Mouse (Mus musculus): ENCODE results near the gene Pak1.
"Not testable (repeated sequence)": the region's sequence is repeated elsewhere in the genome, so short reads cannot be mapped to it uniquely, and the experiment has no call there.

Pak1 gene

DNA sequence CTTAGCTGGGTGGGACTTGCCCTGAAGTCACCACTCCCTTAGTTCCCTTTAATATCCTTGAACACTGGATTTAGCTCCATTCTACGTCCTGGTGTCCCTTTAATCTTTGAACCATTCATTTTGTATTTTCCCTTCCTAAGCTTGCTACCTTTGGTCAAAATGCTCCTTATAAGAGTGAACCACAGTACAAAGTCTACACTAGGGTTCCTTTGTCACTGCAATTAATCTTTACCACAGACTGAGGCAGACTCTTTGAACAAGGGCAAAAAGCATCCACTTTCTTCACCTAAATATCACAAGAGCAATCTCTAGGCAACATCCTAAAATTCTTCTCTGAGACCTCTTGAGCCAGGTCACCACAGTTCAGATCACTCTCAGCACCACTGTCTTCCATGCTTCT lies 8.1 kb upstream of the Pak1 start:
- no peak for DNase-seq

DNA sequence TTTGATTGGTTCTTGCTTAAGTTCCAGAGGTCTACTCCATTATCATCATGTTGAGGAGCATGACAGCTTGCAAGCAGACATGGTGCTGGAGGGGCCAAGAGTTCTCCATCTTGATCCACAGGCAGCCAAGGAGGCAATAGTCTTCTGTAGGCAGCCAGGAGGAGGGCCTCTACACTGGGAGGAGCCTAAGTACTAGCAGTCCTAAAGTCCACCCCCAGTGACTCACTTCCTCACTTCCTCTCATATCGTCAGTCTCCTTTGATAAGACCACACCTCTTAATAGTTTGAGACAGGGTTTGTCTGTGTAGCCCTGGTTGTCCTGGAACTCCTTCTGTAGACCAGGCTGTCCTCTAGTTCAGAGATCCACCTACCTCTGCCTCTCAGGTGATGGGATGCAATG lies 7.5 kb upstream of the Pak1 start:
- no peak for DNase-seq

DNA sequence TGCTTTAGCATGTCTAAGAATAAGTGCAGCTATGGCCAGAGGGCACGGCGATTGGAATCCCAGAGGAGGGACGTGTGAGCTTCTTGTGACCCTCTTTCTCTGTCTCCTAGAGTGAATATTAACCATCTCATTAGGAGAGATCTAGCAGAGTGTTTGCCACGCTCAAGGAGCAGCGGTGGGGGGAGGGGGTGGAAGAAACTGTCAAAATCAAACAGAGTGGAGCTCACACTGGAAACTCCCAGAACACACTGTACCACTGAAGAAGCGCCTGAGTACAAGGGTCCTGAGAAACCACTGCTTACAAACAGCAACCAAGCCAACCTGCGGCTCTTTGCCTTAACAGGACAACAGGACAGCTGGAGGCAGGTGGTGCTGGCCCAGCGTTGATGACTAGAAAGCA lies 6.8 kb upstream of the Pak1 start:
- DNase-seq: no peak

DNA sequence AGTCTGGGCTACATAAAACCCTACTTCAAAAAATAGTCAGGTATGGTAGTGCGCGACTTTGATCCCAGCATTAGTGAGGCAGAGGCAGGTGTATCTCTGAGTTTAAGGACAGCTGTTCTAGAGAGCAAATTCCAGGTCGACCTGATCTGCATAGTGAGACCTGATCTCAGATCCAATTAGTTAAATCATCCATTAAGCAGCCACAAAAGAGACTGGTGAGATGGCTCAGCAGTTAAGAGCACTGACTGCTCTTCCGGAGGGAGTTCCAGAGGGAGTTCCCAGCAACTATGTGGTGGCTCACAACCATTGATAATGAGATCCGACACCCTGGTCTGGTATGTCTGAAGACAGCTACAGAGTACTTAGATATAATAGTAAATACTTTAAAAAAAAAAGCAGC lies 4.8 kb upstream of the Pak1 start:
- no peak for DNase-seq

DNA sequence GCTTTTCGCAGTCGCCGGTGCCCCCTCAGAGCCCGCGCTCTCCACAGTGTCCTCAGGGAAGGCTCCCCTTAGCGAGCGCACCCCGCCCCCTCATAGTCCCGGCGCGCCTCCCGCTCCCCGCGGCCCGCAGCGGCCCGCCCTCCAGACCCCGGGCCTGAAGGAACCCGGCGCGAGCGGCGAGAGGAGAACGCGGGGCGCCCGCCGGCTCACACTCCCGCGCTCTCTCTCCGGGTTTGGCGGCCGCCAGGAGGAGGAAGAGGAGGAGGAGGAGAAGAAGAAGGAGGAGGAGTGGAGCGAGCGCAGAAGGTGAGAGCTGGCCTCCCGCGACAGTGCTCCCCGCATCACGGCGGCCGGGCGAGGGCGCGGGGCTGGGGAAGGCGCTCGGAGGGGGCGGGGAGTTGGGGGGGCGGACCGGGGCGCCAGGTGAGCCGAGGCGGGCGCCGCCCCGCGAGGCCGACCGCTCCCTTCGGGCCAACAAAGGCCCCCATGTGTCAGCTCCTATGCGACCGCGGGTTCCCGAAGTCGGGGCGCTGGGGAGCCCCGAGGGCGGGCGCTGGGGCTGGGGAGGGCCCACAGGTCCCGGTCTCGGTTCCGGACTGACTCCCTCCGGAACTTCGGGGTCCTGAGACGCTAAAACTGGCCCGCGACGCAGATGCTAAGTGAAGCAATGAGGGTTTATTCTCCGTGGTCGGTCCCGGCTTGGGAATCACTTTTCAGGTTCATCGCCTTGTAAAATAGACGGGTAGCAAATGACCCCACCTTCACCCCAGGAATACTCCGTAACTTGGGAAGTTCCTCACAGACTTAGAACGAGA lies 535 bp downstream of the Pak1 start:
- DNase-seq: no peak

DNA sequence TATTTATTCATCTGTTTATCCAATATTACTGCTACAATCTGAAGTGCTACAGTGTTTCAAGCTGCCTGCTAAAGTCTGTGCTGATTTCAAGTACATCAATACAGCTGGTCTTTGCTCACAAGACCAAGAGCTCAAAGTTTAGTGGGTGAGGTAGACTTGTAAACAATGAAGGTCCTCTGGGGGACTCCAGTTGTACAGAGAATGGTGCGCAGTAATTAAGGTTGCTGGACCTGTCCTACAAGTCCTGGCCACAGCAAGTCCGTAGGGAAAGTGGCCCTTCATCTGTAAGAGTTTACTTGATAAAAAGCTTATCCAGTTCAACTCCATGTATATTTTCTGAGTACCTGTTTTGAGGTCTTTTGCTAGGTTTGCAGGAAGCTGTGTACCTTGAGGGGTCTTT lies 1.9 kb downstream of the Pak1 start:
- no peak for DNase-seq

DNA sequence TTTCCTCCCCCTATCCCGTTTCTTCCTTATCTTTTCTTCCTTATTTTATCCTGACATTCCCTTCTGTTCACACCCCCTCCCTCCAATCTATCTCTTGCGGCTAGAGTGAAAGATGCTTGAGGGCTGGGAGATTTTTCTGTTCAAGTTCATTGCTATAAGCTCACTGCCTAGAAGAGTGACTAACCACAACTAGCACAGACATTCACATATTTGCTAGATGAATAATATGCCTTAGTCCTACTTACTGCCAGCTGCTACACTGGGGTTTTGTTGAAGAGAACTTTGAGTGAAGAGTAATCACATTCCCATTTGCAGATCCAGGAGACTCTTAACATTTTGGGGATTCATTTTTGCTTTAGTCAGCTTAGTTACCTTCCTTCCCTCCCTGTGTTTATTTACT lies 4.0 kb downstream of the Pak1 start:
- no peak for DNase-seq

DNA sequence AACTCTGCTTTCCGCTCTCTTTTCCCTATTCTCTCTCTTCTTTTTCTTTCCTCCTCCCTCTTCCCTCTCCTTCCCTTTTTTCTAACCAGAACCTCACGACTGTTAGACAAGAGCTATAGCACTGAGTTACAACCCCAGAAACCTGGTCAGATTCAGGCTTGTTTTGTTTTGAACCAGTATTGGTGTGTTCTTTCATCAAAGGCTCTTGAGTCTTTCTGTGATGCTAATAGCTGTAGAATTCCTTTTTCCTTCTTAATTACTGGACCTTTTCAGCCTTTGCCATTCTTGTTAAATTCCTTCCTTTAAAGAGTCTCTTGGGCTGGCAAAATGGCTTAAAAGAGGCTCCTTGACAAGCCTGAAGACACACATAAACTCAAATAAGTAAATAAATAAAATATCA lies 14.8 kb downstream of the Pak1 start:
- DNase-seq: no peak

DNA sequence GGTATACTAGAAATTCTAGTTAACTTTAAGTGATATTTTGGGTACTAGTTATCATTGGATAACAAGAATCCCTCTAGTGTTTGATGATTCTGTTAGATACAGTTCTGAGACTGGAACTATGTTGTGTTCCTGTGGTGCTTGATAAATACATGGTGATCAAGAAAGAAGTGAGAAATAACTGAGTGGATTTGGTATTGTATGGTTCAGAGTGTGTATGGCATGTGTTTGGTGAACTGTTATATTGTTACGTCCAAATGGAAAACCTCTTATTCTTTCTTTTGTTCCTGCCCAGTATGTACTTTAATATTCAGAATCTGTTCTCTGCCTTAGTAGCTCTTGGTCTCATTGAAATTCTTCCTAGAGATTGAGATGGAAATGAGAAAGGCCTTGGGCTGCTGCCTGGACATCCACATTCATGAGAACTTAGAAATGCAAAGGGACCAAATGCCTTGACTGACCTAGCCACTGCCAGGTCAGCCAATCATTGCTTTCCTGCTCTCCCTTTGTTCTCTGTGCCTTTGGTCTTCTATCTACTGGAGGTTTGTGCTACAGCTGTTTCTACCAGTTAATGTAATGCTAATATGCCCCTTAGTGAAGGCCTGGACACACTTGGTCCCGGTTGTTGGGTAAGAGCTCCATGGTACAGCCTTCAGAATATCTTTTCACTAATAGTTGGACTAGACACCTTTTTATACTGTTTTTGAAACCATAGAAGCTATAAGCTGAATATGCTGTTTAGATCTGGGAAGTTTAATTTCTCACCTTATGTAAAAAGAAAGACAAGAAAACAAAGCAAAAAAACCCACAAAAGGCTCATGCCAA lies 16.1 kb downstream of the Pak1 start:
- DNase-seq: no peak

DNA sequence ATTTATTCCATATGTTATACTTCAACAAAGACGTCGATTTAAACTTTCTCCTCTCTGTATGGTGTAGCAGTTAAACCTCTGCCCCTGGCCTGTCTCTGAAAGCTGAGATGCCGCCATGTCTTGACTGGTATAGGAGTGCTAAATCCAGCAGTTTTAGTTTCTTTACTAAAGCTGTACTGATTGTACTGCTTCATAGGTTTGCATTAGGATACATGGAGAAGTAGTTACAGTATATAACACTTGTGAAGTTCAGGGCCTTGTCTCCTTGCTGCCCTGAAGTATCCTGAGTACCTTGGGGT lies 16.7 kb downstream of the Pak1 start:
- DNase-seq: no peak

DNA sequence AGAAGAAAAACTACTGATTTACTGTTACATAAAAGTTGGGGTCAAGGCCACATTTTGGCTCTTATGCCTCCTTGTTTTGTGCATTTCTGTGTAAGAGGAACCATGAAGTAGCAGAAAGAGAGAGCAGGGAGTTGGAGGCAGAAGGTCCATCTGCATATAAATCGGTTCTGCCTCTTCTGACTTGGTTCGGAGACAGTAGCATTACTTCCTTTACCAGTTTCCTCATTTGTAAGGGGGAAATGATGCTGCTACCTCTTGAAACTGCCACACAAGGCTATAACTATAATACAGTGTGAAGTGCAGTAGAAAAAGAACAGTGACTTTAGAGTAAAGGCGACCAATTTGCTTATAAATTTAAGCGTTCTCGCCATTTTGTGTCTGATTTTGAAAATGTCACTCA lies 21.0 kb downstream of the Pak1 start:
- DNase-seq: no peak

DNA sequence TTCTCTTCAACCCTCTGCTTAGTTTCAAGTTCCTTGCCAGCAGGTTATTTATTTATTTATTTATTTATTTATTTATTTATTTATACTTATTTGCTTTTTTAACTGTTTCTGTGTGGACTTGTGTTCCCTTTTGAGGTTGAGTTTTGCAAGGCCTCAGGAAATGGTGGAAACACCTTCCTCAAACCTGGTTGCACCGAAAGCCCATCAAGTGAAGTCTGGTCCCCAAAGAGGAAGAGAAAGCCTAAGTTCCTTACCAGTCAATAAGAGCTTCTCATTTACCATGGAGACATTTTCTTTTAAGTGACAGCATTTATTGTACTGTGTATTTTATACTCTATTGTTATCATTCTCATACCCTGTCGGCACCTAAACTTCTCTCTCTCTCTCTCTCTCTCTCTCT lies 33.5 kb downstream of the Pak1 start:
- DNase-seq: no peak

DNA sequence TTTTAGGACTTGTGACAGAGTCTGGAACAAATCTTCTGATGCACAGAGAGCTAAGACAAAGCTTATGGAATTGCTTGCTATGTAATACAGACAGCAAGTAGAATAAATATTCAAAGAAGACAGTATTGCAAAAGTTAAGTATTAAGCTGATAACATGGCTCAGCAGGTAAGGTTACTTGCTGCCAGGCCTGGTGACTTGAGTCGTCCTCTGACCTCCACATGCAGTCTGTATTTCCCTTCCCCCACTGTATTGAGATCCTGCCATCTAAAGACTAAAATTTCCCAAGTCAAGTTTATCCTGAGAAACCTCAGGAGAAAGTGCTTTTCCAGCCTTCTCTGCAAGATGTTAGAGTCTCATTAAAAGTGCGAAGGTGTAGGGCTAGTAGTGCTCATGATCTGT lies 40.8 kb downstream of the Pak1 start:
- no peak for DNase-seq

DNA sequence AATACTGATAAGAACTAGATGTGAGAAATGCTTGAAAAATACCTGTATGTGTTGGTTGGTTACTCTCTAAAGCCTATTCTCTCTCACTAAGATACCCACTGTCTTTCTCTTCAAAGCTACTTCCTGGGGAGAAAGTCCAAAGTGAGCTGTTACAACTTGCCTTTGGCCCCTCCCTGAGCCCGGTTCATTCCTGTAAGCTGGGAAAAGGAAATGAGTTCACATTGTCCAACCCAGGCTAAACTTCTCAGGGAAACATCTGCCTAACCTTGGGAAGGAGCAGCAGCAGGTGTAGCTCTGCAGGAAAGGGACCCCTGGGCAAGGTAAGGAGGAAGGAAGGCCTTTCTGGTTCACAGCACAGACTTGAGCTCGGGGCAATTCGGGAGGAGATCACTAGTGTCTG lies 42.4 kb downstream of the Pak1 start:
- DNase-seq: no peak

DNA sequence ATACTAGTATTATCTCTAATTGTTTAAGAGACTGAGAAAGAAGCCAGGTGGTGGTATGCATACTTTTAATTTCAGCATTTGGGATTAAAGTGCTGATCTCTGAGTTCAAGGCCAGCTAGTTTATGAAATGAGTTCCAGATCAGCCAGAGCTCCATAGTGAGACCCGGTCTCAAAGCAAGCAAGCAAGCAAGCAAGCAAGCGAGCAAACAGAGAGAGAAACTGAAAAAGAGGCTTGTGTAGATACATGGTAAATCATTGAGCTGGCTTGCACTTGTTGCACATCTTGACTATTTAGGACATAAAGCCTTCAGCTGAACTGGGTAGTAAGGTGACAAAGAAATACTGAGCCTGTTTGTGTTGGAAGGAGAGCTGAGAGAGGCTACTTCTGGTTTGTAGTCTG lies 44.6 kb downstream of the Pak1 start:
- no peak for DNase-seq

DNA sequence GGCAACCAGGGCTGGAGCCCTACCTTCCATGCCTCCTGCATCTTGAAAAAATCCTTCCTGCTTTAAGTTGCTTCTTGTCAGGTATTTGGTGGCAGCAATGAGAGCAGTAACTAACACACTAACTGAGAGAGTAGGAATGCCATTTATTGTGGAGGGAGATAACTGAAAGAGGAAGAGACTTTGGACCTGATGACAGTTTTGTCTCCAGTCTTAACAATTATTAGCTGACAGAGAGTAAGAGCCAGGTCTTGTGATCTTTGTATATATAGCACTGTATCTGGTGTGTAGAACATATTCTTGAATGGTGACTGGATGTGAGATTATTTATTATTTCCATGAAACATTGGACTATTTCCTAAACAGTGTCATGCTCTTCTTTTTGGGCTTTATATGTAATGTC lies 50.2 kb downstream of the Pak1 start:
- DNase-seq: no peak

DNA sequence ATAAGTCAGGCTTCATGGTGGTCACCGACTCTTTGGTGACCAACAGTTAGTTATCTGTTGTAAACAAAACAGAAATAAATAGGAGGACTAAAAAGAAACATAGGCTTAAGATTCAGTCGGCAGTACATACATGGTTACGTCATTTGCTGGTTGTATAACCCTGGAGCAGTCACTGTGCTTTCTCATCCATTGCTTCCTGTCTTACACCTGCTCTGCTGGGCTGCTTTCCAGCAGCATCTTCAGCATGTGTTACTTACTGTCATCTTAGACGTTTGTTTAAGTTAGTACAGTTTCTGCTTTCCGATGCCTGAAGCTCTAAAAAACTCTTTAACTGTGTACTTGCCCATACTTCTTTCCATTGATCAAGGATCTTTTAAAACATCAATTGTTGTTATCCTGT lies 53.0 kb downstream of the Pak1 start:
- DNase-seq: no peak

DNA sequence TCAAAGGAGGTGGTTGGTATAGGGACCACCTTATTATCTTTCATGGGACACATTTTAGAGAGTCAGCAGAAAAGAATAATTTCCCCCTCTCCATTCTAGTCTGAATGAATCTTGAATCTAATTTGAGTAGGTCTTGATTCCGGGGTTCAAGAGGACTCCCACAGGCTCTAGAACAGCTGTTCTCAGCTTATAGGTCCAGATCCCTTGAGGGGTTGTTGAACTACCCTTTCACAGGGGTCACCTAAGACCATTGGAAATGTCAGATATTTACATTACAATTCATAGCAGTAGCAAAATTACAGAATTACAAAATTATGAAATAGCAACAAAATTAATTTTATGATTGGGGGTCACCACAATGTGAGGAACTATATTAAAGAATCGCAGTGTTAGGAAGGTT lies 54.0 kb downstream of the Pak1 start:
- DNase-seq: no peak

DNA sequence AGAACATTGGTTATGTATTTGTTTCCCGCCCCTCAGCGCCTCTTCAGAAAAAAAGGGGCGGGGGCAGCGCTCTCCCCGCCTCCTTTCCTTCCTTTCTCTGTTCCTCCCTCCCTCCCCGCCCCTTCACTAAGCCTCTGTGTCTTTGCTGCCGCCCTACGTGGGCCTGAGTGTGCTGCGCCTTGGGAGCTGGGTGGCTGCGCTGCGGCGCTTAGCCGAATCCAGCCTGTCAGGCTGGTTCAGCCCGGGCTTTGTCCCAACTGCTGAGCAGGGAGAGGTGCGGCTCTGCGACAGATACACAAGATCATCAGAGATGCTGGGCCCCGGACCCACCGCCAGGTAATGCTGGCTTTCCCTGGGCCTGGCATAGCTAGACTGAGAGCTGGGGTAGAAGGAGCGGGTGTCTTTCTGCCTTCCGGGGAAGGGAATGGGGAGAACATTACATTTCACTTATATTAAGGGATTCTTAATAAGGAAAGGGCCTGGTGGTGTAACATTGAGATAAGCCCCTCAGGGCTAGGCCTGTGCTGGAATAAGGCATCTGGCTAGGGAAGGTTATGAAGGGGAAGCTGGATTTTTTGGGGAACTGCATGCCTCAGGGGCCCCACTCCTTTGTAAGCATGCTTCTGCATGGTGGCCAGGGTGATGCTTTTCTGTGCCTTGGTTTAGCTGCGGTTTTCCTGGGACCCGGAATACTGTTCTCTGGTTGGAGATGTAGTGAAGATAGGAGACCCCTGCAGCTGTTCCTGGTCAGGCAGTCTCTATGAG lies 54.6 kb downstream of the Pak1 start:
- peak; percentile 83 for DNase-seq

DNA sequence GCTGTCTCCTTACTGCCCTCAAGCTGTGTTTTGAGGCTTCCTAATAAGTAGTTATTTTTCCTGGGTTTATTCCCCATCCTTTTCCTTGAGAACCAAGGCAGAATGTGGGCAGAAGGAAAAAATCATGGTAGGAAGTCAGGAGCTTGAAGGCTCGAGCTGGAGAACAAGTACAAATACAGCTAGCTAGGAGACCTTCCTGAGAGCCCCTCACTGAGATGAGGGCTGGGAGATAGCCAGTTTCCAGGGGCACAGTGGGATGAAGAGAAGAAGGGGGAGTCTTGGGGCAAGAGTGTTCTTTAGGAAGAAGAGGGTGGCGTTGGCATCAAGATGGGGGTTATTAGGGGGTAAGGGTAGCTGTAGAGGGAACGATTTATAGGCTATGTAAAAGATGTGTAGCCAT lies 56.1 kb downstream of the Pak1 start:
- no peak for DNase-seq

DNA sequence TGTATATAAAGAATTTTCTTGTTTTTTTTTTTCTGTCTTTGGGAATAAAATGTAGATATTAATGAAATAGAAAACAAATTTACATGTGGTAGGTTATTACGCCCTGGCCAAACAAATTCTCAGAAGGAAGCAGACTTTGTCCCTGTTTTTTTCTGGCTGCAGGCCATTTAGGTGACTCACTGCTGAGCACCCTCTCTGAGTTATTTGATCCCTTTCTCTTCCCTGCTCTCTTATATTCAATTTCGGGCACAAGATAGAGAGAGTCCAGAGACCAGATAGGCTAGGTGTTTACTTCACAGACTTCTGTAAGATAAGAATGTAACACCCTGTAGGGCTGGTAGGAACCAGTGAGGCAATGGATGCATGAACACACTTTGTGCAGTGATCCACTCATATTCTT lies 57.2 kb downstream of the Pak1 start:
- peak; percentile 72 for DNase-seq

DNA sequence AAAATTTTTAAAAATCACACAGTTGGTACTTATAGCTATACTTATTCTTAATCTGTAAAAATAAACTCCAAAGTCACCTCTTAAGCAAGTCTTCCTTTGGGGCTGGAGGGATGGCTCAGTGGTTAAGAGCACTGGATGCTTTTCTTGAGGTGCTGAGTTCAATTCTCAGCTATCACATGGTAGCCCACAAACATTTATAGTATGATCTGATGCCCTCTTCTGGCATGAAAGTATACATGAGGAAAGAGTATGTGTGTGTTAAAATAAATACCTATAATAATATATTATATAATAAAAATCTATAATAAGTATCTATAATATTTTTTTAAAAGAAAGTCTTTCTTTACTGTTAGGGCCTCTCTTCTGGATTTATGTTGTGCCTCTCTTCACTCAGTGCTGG lies 58.2 kb downstream of the Pak1 start:
- DNase-seq: no peak

DNA sequence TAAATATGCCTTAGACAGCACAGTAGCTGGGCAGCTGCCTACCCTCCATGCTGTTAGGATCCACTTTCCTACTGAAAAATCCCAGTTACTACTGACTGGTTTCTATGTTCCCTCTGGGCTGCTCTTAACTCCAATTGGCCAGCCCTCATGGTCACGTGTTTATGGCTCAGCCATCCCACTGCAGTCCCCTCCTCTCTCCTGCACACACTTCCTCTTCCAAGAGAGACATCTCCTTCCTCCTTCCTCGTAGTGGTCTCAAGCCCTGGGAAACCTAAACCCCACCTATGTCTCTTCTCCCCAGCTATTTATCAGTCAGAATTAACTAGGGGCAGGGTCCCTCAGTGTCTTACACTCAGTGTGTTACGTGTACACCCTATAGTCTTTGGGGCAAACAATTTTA lies 61.2 kb downstream of the Pak1 start:
- DNase-seq: not testable (repeated sequence)

DNA sequence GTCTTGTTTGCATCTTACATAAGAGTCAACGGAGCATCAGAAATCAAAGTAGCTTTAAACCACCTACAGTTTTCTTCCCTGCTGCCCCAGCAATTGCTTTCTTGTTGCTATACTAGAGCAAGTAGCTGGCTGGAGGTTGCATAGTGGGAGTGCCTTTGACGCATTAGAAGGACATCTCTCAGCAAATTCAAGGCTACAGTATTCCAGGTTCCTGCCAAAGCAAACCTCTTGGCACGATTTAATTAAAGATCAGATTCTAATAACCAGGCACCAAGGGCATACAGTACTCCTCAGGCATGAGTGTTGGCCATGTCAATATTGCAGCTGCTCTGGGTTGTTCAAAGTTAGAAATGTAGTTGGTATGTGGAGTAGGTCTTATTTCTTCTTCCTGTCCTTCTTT lies 62.0 kb downstream of the Pak1 start:
- no peak for DNase-seq

Measured in cerebellum, adult 8-10 months (tissue).